Mouse (Mus musculus): Measurements from ENCODE around the gene Il17rd. TPM values are rescaled to one million over a fixed set of nuclear protein-coding genes. Genes with fewer than 3 reads are reported as not detected.

The Il17rd gene
- polyA plus RNA-seq, 1 experiment = 1.4 TPM

GRCm38 (mm10) chr14:27147726-27148125 lies 109.0 kb downstream of the Il17rd start:
- Histone ChIP-seq H3K27ac (ENCODE audit: control insufficient read depth, insufficient read depth, low read depth, low read length, poor library complexity) (no peak overlapping the region), H3K4me3 (replicated peaks; ENCODE audit: control insufficient read depth, low read depth, low read length) (no peak overlapping the region), H3K4me1 (ENCODE audit: control insufficient read depth, insufficient read depth, low read length) (no peaks in the 10 kb centered on the region)
- WGBS = 80% methylated on average over 7 of the region's 7 CpGs
- no peak for TF ChIP-seq CTCF (IDR thresholded peaks at IDR 0.05; ENCODE audit: control insufficient read depth, insufficient read depth, low read length)
- no peak for TF ChIP-seq POLR2A (IDR thresholded peaks at IDR 0.05; ENCODE audit: borderline replicate concordance, control insufficient read depth, low read depth, low read length)

GRCm38 (mm10) chr14:27149401-27149800 lies 110.7 kb downstream of the Il17rd start:
- no peak for TF ChIP-seq CTCF (IDR thresholded peaks at IDR 0.05; ENCODE audit: control insufficient read depth, insufficient read depth, low read length)
- no peak for TF ChIP-seq POLR2A (IDR thresholded peaks at IDR 0.05; ENCODE audit: borderline replicate concordance, control insufficient read depth, low read depth, low read length)
- WGBS = 78% methylated on average over 5 of the region's 5 CpGs
- Histone ChIP-seq H3K4me1 (ENCODE audit: control insufficient read depth, insufficient read depth, low read length) (no peaks in the 10 kb centered on the region), H3K27ac (ENCODE audit: control insufficient read depth, insufficient read depth, low read depth, low read length, poor library complexity) (no peak overlapping the region), H3K4me3 (replicated peaks; ENCODE audit: control insufficient read depth, low read depth, low read length) (no peak overlapping the region)

GRCm38 (mm10) chr14:27150011-27150640 lies 111.4 kb downstream of the Il17rd start:
- Histone ChIP-seq H3K27ac (ENCODE audit: control insufficient read depth, insufficient read depth, low read depth, low read length, poor library complexity) (no peak overlapping the region), H3K4me1 (ENCODE audit: control insufficient read depth, insufficient read depth, low read length) (no peaks in the 10 kb centered on the region), H3K4me3 (replicated peaks; ENCODE audit: control insufficient read depth, low read depth, low read length) (no peak overlapping the region)
- 74% methylated on average over 6 of the region's 6 CpGs for WGBS
- TF ChIP-seq CTCF (IDR thresholded peaks at IDR 0.05; ENCODE audit: control insufficient read depth, insufficient read depth, low read length) (no peak), POLR2A (IDR thresholded peaks at IDR 0.05; ENCODE audit: borderline replicate concordance, control insufficient read depth, low read depth, low read length) (no peak)

- no peak overlapping the region for H3K27ac ChIP-seq (ENCODE audit: control insufficient read depth, insufficient read depth, low read depth, low read length, poor library complexity)
- 66% methylated on average over 8 of the region's 8 CpGs for WGBS
These were observed 112.7 kb downstream of the Il17rd start for GRCm38 (mm10) chr14:27151432-27151831.

GRCm38 (mm10) chr14:27155088-27155487 lies 116.3 kb downstream of the Il17rd start:
- no peak overlapping the region for H3K27ac ChIP-seq (ENCODE audit: control insufficient read depth, insufficient read depth, low read depth, low read length, poor library complexity)
- TF ChIP-seq CTCF (IDR thresholded peaks at IDR 0.05; ENCODE audit: control insufficient read depth, insufficient read depth, low read length) (no peak), POLR2A (IDR thresholded peaks at IDR 0.05; ENCODE audit: borderline replicate concordance, control insufficient read depth, low read depth, low read length) (no peak)
- H3K4me3 ChIP-seq (replicated peaks; ENCODE audit: control insufficient read depth, low read depth, low read length) = no peak overlapping the region
- no peaks in the 10 kb centered on the region for H3K4me1 ChIP-seq (ENCODE audit: control insufficient read depth, insufficient read depth, low read length)
- 81% methylated on average over 6 of the region's 6 CpGs for WGBS

More at GRCm38 (mm10) chr14:27151432-27151831, 112.7 kb downstream of the Il17rd start:
- Histone ChIP-seq H3K4me1 (ENCODE audit: control insufficient read depth, insufficient read depth, low read length) (no peaks in the 10 kb centered on the region), H3K4me3 (replicated peaks; ENCODE audit: control insufficient read depth, low read depth, low read length) (no peak overlapping the region)
- no peak for TF ChIP-seq POLR2A (IDR thresholded peaks at IDR 0.05; ENCODE audit: borderline replicate concordance, control insufficient read depth, low read depth, low read length)
- TF ChIP-seq CTCF (IDR thresholded peaks at IDR 0.05; ENCODE audit: control insufficient read depth, insufficient read depth, low read length) = no peak

- H3K27ac ChIP-seq (ENCODE audit: control insufficient read depth, insufficient read depth, low read depth, low read length, poor library complexity) = no peak overlapping the region
- no peaks in the 10 kb centered on the region for H3K4me1 ChIP-seq (ENCODE audit: control insufficient read depth, insufficient read depth, low read length)
- 79% methylated on average over 6 of the region's 6 CpGs for WGBS
- H3K4me3 ChIP-seq (replicated peaks; ENCODE audit: control insufficient read depth, low read depth, low read length) = no peak overlapping the region
- TF ChIP-seq POLR2A (IDR thresholded peaks at IDR 0.05; ENCODE audit: borderline replicate concordance, control insufficient read depth, low read depth, low read length) = no peak
- no peak for TF ChIP-seq CTCF (IDR thresholded peaks at IDR 0.05; ENCODE audit: control insufficient read depth, insufficient read depth, low read length)
These were observed 117.3 kb downstream of the Il17rd start for GRCm38 (mm10) chr14:27156032-27156431.

Other genes starting within 250 kb of the Il17rd start
- gene Asb14, start 144.4 kb upstream of the Il17rd start, polyA plus RNA-seq (2011; ENCODE audit: insufficient read depth, insufficient read length, low replicate concordance, missing spikeins) = 0.92 and 2.2 TPM in 2 replicates
- 2.9 and 7.5 TPM in 2 replicates for gene Appl1, start 67.7 kb upstream of the Il17rd start, polyA plus RNA-seq (2011; ENCODE audit: insufficient read depth, insufficient read length, low replicate concordance, missing spikeins)
- gene Hesx1, start 44.5 kb upstream of the Il17rd start, polyA plus RNA-seq (2011; ENCODE audit: insufficient read depth, insufficient read length, low replicate concordance, missing spikeins) = not detected in 2 replicates
- 6.3 and 14.3 TPM in 2 replicates for gene Arhgef3, start 76.0 kb downstream of the Il17rd start, polyA plus RNA-seq (2011; ENCODE audit: insufficient read depth, insufficient read length, low replicate concordance, missing spikeins)

Measured in bone marrow, adult 2 months (tissue).